Mouse (Mus musculus) retina, embryonic 14.5 days (tissue): ENCODE measurements around the gene Rcbtb2.

Experiments
- DNase-seq: peaks from one replicate; pipeline ENCODE4 v3.0.0-alpha.2; 2015; ENCODE audit warnings: low spot score

The Rcbtb2 gene

DNA sequence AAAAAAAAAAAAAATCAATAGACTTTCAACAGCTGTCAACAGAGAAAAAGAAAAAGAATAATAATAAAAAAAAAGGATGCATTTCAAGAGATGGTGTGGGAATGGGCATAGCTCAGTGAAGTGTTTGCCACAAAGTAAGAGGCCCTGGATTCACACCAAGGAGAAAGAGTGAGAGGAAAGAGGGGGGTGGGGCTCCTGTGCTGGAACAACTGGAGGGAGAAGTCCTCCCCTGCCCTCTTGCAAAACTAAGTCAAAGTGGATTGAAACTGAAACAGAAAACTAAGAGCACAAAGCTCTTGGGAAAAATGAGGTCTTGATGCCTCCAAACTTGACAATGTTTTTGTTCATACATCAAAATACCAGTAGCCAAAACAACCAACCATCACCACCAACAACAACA lies 86.4 kb downstream of the Rcbtb2 start:
- no peak for DNase-seq

DNA sequence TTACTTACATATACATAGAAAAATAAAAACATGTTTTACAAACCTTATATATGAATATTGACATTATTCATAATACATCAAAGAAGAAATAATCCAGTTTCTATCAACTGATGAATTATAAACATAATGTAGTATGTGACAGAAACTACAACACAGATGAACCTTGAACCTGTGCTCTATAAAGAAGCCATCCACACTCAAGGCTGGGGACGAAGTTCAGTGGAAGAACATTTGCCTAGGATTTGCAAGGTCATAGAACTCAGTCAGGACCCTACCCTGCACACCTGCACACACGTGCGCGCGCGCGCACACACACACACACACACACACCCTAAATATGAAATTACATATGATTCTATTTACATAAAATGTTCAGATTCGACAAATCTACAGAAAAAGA lies 87.4 kb downstream of the Rcbtb2 start:
- DNase-seq = no peak

DNA sequence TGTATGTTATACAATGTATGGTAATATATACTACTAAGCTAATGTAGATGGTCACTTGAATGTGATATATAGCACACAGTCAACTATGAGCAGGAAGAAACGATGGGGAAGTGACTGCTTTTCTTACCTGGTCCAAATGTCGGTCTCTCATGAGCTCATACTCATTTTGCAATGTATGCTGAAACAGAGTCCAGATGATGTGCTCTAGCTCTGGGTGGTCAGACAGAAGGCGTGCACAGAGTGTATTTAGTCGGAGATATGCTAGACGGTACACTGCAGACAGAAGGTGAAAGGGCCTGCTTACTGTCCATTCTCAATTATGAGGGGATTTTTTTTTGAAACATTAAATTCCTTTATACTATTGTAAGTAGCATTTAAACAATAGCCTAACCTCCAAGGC lies 88.6 kb downstream of the Rcbtb2 start:
- no peak for DNase-seq

DNA sequence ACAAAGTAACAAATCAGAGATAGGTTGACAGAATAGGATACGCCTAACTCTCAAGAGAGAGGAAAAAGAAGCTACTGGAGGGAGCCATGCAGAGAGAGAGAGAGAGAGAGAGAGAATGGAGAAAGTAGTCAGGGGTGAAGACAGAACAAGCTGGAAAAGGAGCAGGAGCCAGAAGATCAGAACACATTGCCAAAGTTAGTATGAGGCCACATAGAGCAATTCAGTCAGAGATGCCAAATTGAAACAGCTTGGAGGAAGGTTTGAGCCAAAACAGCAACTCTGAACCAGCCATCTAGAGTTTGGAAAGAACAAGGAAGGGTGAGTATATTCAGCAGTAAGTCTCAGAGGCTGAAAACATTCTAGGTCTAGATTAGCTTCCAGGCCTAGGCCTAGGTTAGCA lies 94.2 kb downstream of the Rcbtb2 start:
- no peak for DNase-seq

DNA sequence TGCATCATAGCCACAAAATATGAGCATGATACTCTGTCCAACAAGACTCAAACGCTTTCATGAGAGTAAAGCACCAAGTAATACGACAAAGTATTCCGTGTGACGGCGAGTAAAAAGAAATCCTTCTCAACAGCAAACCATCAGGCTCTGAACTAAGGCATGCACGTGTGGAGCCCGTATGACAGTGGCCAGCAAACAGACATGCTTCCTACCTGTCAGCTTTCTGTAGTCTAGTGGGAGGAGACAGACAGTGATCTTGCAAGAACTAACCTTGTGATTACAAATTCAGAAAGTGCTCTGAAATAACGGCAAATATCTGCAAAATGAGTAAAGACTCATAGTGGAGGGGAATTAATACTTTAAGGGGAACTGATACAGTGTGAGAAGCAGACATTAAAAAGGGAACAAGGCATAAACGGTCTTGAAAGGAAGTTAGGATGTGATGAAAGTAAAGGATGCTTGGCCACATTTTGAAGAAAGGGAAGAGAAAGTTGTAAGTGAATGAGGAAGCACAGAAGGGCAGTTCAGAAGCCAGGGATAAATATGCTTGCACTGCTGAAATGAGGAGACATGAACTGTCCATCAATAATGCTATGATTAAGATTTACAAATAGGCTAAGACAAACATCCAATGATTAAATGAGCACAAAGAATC lies 99.6 kb downstream of the Rcbtb2 start:
- no peak for DNase-seq

DNA sequence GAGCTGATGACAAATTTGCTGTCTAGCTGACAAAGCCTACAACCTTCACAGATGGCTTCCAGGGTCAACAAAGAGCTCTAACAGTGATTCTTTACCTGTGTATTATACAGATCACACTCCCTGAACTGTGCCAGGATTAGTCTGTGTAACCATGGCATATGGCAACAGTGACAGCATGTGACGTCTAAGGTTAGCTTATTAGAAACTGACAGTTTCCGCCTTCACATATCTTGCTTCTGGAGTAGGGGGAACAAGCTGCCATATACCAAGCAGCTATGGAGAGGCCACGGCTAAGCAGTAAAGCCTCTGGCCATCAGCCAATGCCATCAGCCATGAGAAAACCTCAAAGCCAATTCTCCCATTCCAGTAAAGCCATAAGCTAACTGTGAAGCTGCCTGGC lies 103.5 kb downstream of the Rcbtb2 start:
- no peak for DNase-seq

DNA sequence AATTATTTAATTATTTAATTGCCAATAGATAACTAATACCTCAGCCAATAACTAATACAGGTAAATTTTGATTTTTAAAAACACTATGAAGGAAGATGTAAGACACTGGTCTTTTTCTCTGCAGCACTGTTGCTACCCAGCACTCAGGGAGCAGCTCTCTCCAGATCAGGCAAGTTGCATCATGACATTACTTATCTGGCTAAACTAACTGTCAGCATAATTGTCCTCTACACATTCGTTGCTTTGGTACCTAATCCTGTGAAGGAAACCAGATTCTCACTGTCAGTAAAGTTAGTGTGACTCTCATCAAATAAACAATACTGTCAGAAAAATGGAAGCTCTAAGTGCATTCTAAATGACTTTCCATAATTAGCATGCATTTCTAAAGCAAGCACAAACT lies 104.0 kb downstream of the Rcbtb2 start:
- DNase-seq = no peak

DNA sequence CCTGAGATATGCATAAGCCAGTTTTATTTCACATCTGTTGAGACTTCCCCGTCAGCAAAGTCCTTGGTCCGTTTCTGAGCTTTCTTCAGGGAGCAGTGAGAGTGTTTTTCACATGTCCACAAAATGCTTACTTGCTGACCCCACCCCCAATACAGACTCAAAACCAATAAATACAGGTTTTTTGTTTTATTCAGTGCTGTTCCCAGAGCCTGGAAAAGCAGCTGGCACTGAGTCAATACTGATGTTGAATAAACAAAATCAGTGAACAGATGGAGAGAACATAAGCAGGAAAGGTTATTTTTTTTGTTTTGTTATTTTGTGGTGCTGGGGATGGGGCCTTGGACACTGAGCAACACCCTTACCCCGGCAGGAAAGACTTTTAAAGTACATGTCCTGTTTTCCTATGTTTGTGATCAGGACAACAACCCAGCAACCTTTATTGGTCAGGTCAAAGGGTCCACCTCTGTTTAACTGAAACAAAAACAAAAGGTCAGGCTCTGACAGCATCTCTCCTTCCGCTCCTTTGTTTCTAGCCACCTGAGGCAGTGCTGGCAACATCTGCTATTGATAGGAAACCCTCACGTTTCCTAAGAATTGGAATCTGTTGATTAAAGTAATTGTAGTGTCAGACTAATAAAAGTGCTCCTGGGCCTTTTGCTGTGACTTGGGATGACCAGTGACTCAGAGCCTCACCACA lies 108.6 kb downstream of the Rcbtb2 start:
- no peak for DNase-seq

DNA sequence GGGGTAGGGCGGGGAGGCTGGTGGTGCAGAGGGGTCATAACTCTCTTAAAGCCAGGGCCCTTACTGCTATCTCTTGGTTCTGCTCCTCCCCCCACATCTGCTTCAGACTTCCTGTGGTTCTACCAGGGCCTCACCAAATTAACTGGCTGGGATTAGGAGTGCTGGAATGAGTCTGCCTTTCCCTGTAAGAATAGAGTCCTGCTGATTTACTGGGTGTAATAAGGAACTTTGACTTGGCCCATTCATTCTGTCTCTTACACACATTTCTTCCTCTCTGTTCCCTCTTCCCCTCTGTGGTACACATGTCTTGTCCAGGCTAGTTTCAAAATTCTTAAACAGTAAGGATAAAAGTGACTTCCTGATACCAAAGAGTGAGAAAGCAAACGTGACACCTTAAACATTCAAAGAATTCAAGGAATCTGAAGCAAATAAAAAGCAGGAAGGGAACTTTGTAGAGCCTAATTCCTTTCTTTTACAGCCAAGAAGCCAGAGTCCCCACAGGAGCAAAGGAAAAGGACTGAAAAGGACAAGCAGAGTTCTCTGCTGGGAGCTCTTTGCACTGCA lies 111.7 kb downstream of the Rcbtb2 start:
- no peak for DNase-seq

DNA sequence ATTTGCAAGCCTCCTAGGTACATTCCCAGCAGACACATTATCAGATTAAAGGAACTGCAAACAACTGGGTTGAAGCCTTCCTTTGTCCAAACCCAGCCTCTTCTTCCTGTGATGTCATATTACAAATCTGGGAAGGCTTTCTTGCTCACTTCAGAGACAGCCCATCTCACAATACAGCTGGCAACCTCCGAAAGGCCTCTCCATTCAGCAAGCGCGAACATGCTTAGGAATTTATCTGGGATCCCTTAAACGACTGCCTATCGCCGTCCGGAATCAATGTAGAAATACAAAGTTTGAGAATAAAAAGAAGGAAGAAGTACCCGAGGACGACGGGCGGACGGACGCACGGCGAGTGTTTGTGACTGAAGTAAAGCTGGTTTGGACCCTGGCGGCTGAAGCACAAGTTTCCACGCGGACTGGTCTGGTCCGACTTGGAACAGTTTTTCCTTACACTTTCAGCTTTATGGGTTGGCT lies 115.0 kb downstream of the Rcbtb2 start, which contains the start of gene Lpar6:
Gene Lpar6 (plus strand): TSS at position 48 of the 474 bp plus-strand sequence.
- DNase-seq = peak; percentile 81

DNA sequence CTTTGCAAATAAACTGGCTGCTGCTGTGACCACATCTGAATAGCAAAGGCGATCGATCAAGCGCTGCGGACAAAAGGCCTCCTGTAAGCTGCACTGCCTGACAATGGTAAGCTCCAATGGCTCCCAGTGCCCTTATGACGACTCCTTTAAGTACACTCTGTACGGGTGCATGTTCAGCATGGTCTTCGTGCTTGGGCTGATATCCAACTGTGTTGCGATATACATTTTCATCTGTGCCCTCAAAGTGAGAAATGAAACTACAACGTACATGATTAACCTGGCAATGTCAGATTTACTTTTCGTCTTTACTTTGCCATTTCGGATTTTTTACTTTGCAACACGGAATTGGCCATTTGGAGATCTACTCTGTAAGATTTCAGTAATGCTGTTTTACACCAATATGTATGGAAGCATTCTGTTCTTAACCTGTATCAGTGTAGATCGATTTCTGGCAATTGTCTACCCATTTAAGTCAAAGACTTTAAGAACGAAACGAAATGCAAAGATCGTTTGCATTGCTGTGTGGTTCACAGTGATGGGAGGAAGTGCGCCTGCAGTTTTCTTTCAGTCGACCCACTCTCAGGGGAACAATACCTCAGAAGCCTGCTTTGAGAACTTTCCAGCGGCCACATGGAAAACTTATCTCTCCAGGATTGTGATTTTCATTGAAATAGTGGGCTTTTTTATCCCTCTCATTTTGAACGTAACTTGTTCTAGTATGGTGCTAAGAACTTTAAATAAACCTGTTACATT lies 115.8 kb downstream of the Rcbtb2 start:
- peak; percentile 79 for DNase-seq

DNA sequence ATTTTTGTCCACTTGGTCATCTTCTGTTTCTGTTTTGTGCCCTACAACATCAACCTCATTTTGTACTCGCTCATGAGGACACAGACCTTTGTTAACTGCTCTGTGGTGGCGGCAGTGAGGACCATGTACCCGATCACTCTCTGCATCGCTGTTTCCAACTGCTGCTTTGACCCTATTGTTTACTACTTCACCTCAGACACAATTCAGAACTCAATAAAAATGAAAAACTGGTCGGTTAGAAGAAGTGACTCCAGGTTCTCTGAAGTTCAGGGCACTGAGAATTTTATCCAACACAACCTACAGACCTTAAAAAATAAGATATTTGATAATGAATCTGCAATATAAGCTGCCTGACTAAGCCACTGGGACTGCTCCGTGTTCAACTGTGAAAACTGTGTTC lies 116.5 kb downstream of the Rcbtb2 start:
- peak; percentile 73 for DNase-seq

DNA sequence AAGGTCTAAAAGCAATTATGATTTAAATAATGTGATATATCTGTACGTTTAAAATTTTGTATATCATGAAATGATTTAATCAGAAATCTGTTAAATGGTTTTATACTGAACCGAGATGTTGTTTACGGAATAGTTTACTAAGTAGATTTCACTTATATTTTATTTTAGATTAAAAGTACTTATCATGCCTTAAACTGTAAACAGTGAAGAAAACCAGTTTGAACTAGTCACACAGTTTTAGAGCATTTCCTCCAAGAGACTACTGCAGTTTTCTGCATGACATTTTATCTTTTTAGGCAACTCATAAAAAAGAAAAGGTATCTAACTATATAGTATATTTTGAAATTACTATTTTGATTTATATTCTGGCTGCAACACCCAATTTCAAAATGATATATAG lies 117.0 kb downstream of the Rcbtb2 start:
- DNase-seq = peak; percentile 24

DNA sequence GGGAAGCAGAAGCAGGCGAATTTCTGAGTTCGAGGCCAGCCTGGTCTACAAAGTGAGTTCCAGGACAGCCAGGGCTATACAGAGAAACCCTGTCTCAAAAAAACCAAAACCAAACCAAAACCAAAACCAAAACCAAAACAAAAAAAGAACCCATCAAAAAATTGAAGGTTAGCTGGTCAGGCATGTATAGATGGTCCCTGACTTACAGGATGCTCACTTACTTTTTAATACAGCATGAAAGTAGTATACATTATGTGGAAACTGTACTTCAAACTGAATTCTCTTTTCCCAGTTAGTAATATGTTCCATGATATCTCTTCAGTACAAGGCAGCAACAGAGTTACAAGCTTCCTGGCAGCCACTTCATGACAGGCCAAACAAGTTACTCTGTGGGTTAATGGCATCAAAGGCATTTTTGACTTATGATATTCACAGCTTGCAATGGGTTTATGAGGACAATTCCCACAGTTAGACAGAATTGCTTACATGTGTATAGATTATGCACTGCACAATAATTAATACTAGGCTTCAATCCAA lies 121.3 kb downstream of the Rcbtb2 start:
- no peak for DNase-seq

DNA sequence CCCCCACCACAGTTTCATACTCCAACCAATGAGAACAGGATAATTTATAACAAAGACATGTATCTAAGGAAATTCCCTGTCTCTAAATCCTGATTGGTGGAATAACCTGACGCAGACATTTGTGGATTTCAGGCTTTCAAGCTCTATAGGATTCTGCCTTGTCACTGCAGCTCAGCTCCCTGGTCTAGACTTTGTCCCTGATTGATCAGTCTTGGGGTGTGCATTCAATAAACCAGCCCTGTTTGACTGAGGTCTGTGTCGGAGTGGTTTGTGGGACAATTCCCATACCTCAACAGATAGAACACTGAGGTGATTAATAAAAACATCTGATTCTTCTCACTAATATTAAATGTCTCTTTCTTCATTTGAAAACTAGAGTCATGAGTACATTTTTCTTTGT lies 127.2 kb downstream of the Rcbtb2 start:
- no peak for DNase-seq

DNA sequence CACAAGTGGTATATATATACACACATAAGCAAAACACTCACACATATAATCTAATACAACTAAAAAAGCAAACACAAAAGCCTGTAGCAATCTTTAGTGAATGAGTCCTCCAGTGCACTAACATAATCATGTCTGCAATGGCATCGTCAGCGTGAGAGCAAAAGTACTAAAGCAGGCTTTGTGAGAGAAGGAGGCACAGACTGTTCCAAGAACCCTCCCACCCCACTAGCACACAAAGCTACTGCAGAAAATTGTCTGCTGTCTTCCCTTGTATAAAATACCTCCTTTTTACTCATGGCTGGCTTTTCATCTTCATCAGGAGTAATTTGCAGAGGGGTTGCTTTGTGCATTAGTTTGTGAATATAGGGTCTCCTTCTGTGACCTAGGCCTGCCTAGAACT lies 129.4 kb downstream of the Rcbtb2 start:
- no peak for DNase-seq

DNA sequence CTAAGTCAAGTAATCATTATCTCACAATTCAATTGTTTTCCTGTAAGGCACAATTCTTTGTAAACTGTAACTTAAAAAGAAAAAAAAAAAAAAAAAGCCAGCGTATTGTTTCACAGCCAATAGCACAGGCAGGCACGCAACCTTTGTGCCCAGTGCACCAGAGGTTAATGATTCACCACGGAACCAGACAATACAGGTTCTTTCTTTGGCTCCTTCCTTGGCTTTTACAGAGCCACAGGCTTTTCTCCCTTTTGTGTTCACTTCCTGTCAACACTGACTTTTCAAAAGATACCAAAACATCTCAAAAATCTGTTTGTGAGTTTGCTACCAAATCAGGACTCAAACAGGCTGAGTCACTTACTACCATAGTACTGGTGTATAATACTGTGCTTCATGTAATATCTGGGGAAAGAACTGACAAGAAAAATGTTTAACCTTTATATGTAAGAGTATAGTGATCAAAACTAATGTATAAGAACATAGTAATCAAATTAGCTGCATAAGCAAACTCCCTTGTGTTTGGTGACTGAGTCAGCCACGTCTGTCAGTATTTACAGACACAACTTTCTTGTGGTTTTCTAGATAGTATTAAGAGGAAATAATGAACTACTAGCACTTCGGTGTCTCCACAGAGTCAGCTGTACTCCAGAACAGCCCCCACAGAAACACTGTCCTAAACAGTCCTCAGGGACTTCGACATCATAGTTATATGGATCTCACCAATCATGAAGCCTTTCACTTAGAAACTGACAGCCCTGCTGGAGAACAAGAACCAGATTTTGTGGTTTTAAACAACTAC lies 130.8 kb downstream of the Rcbtb2 start:
- no peak for DNase-seq

DNA sequence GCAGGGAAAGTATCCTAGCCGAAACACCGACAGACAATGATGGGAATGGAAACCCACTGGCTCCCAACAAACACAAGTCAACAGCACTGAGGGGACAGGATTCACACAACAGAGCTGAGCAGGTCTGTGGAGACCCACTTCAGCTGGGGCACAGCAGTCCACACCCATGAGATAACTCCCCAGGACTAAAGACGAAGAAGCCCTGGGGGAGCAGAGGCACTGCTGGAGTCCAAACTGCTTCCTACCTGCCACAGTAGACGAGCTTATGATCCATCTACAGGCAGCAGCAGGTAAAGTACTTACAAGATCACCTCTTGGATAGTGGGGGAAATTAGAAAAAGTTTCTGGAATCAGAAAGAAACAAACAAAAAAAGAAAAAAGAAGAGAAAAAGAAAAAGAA lies 131.6 kb downstream of the Rcbtb2 start:
- no peak for DNase-seq

DNA sequence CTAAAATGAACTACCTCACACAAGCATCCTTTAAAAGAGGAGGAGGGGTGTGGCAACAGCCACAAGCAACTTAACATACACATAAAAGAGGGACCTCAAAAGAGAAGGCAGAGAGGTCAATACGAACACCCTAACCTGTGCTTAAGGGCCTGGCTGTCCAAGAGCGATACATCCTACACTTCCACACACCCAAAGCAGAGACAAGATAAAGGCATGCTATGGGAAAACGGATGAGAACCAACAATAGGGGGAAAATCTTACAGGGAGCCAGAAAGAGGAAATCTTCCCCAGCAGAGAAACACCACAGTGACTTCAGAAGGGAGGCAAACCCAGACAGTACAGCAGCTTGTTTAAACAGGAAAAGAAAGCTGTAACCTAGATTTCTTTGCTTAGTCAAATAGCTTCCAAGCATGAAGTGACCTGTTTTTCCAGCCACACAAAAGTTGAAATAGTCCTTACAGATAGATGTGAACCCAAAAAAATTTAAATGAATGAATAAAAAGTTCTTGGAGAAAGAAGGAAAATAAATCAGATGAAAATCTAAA lies 132.7 kb downstream of the Rcbtb2 start:
- DNase-seq = no peak

DNA sequence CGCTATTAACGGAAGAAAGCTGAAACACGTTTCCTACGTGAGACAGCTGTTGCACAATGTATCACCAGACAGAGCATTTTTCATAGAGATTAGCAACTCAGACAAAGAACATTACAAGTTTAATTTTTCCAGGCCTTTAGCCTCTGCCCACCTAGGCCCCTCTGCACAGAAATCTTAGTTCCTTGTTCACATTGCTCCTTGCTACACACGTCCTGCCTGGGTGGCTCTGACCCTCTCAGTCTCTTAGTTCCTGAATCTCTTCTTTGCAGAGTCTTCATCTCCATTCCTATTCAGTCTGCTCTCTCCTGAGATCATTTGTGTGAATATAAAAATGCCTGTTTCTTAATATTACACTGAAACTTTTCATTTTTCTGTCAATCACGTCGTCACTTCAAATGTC lies 134.5 kb downstream of the Rcbtb2 start:
- DNase-seq = no peak
